Mouse (Mus musculus): Measurements from ENCODE around the gene Sprr3. TPM values are rescaled to one million over a fixed set of nuclear protein-coding genes. Genes with fewer than 3 reads are reported as not detected.

Gene Sprr3
- polyA plus RNA-seq, 1 experiment from 2014 or later, result not detected

DNA sequence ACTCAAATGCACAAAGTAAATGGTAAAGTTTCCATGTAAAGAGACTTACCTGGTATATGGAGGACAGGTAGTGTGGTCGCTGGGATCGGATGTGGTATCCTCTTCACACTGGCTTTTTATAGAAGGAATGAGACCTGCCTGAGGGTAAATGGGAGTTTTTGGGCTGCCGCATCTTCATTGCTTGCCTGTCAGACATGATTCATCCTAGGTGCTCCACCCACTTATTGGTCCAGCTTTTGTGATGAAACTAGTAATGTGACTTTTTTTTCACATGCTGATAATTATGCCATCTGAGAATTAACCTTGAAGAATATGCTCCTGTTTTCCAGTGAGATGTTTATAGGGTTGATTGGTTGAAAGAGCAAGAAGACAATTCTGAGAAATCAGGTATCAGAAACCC is 19.8 kb downstream of the Sprr3 start, which contains the start of gene Sprr1b:
Sprr1b (minus strand) TSS at position 101 of the 400 bp plus-strand sequence.
- no peak for ATAC-seq (ENCODE audit: low FRiP score, low read depth)
- WGBS, result 86% methylated on average over 3 of the region's 3 CpGs
- no peak within 1 kb of the TSS for H3K4me3 ChIP-seq
- no peaks in the 10 kb centered on the region for H3K9me3 ChIP-seq
- H3K4me2 ChIP-seq (replicated peaks), result no peak within 1 kb of the TSS
- H3K27me3 ChIP-seq, result no peaks in the 10 kb centered on the region
- H3K4me1 ChIP-seq, result no peaks in the 10 kb centered on the region
- H3K9ac ChIP-seq, result no peak within 1 kb of the TSS
- H3K27ac ChIP-seq, result no peak within 1 kb of the TSS
- no peaks in the 10 kb centered on the region for H3K36me3 ChIP-seq

- Histone ChIP-seq H3K36me3 (no peaks in the 10 kb centered on the region), H3K27ac (no peak within 1 kb of the TSS), H3K9ac (no peak within 1 kb of the TSS), H3K27me3 (no peaks in the 10 kb centered on the region), H3K4me3 (no peak within 1 kb of the TSS), H3K4me2 (replicated peaks) (no peak within 1 kb of the TSS), H3K9me3 (no peaks in the 10 kb centered on the region), H3K4me1 (no peaks in the 10 kb centered on the region)
- ATAC-seq (ENCODE audit: low FRiP score, low read depth), result no peak
- 90% methylated on average over 2 of the region's 2 CpGs for WGBS
Observed at GRCm38 (mm10) chr3:92432282-92432681, 26.2 kb downstream of the Sprr3 start, which contains the start of gene Sprr2k. Gene Sprr2k, plus strand, starts transcription at chr3:92432582.

DNA sequence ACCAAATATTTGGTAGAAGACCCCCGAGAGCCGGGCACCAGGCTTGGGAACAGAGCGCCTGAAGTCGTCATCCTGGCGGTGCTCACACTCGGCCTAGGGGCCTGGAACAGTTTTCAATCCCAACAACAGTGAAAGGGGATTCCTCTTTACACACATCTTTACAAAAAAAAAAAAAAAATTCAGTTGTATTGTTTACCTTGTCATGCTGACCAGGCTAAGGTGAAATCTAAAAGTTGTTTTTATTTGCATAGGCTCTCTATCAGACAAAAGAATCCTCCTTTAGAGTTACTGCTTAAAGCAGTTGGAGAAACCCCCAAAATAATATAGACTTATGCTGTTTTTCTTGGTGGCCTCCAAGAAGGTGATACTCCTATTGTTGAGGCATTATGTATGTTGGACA is 29.2 kb downstream of the Sprr3 start, which contains the start of gene Gm9774:
Gm9774 (minus strand) TSS at position 101 of the 400 bp plus-strand sequence.
- H3K27ac ChIP-seq, result no peak within 1 kb of the TSS
- H3K4me1 ChIP-seq, result no peaks in the 10 kb centered on the region
- no peak for ATAC-seq (ENCODE audit: low FRiP score, low read depth)
- no peak within 1 kb of the TSS for H3K4me3 ChIP-seq
- no peaks in the 10 kb centered on the region for H3K36me3 ChIP-seq
- WGBS, result 93% methylated on average over 6 of the region's 6 CpGs
- H3K9me3 ChIP-seq, result no peaks in the 10 kb centered on the region
- H3K4me2 ChIP-seq (replicated peaks), result no peak within 1 kb of the TSS
- H3K9ac ChIP-seq, result no peak within 1 kb of the TSS
- H3K27me3 ChIP-seq, result no peaks in the 10 kb centered on the region

DNA sequence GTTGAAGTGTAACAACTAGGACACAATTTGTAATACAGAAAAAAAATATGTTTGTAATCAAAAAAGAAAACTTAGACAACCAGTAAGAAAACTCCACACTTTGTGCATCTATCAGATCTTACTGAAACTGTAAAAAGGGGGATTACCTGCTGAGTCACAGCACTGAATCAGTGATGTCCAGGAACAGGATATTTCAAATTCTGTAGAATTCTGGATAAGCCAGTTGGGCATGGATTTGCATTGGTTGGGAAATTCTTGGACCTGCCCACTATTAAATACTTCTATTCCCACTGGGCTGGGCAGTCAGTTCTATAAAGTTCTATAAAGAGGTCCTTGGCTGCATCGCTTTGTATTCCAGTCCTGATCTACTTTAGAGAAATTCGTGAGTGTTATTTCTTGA is 40.7 kb downstream of the Sprr3 start, which contains the start of gene Sprr2j-ps:
Sprr2j-ps (plus strand) TSS at position 301 of the 400 bp plus-strand sequence.
- Histone ChIP-seq H3K36me3 (no peaks in the 10 kb centered on the region), H3K4me2 (replicated peaks) (no peak within 1 kb of the TSS), H3K27me3 (no peaks in the 10 kb centered on the region), H3K9ac (no peak within 1 kb of the TSS), H3K9me3 (no peaks in the 10 kb centered on the region), H3K27ac (no peak within 1 kb of the TSS), H3K4me3 (no peak within 1 kb of the TSS), H3K4me1 (no peaks in the 10 kb centered on the region)
- ATAC-seq (ENCODE audit: low FRiP score, low read depth), result no peak
- 78% methylated on average over 2 of the region's 2 CpGs for WGBS

DNA sequence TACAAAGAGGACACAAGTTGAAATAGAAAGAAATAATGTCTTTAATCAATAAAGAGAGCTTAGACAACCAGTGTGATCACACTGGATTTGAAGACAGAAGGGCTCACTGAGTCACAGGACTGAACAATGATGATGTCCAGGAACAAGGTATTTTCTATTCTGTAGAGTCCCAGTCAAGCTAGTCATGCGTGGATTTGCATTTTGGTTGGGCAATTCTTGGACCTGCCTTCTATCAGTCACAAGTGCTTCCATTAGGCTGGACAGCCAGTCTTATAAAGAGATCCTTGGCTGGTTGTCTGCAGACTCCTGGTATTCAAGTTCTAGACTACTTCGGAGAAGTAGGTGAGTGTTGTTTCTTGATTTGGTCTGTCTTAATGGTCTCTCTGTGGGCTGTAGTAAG is 50.8 kb downstream of the Sprr3 start, which contains the start of gene Sprr2i:
Sprr2i (plus strand) TSS at position 301 of the 400 bp plus-strand sequence.
- Histone ChIP-seq H3K9ac (no peak within 1 kb of the TSS), H3K27me3 (no peaks in the 10 kb centered on the region), H3K36me3 (no peaks in the 10 kb centered on the region), H3K27ac (no peak within 1 kb of the TSS), H3K9me3 (no peaks in the 10 kb centered on the region), H3K4me2 (replicated peaks) (no peak within 1 kb of the TSS), H3K4me1 (no peaks in the 10 kb centered on the region), H3K4me3 (no peak within 1 kb of the TSS)
- WGBS, result 91% methylated on average over 2 of the region's 2 CpGs
- ATAC-seq (ENCODE audit: low FRiP score, low read depth), result no peak

Other genes with a start within 250 kb of the Sprr3 start
- gene Sprr2a1, start 242.9 kb downstream of the Sprr3 start, polyA plus RNA-seq (2015; fragmentation: Nextera tagmentation; extraction: Ambion mirVana), result 0.14 and 0.15 TPM in 2 replicates
- 4.4 and 5.1 TPM in 2 replicates for gene Sprr2a2, start 242.8 kb downstream of the Sprr3 start, polyA plus RNA-seq (2015; fragmentation: Nextera tagmentation; extraction: Ambion mirVana)
- 0.34 TPM in 1 of 2 replicates, not detected in the other for gene Sprr2a3, start 173.3 kb downstream of the Sprr3 start, polyA plus RNA-seq (2015; fragmentation: Nextera tagmentation; extraction: Ambion mirVana)
- gene Sprr2b, start 142.1 kb downstream of the Sprr3 start, polyA plus RNA-seq (2015; fragmentation: Nextera tagmentation; extraction: Ambion mirVana), result not detected in 2 replicates
- not detected in 2 replicates for gene Sprr2d, start 119.6 kb downstream of the Sprr3 start, polyA plus RNA-seq (2015; fragmentation: Nextera tagmentation; extraction: Ambion mirVana)
- gene Sprr2e, start 106.6 kb downstream of the Sprr3 start, polyA plus RNA-seq (2015; fragmentation: Nextera tagmentation; extraction: Ambion mirVana), result not detected in 2 replicates
- gene Sprr2f, start 93.5 kb downstream of the Sprr3 start, polyA plus RNA-seq (2015; fragmentation: Nextera tagmentation; extraction: Ambion mirVana), result not detected in 2 replicates
- gene Sprr2h, start 73.0 kb downstream of the Sprr3 start, polyA plus RNA-seq (2015; fragmentation: Nextera tagmentation; extraction: Ambion mirVana), result not detected in 2 replicates
- gene Sprr2i, start 50.7 kb downstream of the Sprr3 start, polyA plus RNA-seq (2015; fragmentation: Nextera tagmentation; extraction: Ambion mirVana), result not detected in 2 replicates
- not detected in 2 replicates for gene Sprr2j-ps, start 40.6 kb downstream of the Sprr3 start, polyA plus RNA-seq (2015; fragmentation: Nextera tagmentation; extraction: Ambion mirVana)
- 8.9 and 9.6 TPM in 2 replicates for gene Gm9774, start 29.3 kb downstream of the Sprr3 start, polyA plus RNA-seq (2015; fragmentation: Nextera tagmentation; extraction: Ambion mirVana)
- not detected in 2 replicates for gene Sprr2k, start 26.1 kb downstream of the Sprr3 start, polyA plus RNA-seq (2015; fragmentation: Nextera tagmentation; extraction: Ambion mirVana)
- 0.24 TPM in 1 of 2 replicates, not detected in the other for gene Sprr1b, start 19.9 kb downstream of the Sprr3 start, polyA plus RNA-seq (2015; fragmentation: Nextera tagmentation; extraction: Ambion mirVana)
- gene Sprr1a, start 27.2 kb upstream of the Sprr3 start, polyA plus RNA-seq (2015; fragmentation: Nextera tagmentation; extraction: Ambion mirVana), result 0.49 and 0.67 TPM in 2 replicates
- gene Sprr4, start 41.8 kb upstream of the Sprr3 start, polyA plus RNA-seq (2015; fragmentation: Nextera tagmentation; extraction: Ambion mirVana), result not detected in 2 replicates
- not detected in 2 replicates for gene 2310046K23Rik, start 75.8 kb upstream of the Sprr3 start, polyA plus RNA-seq (2015; fragmentation: Nextera tagmentation; extraction: Ambion mirVana)
- gene Ivl, start 115.0 kb upstream of the Sprr3 start, polyA plus RNA-seq (2015; fragmentation: Nextera tagmentation; extraction: Ambion mirVana), result not detected in 2 replicates
- gene Smcp, start 130.3 kb upstream of the Sprr3 start, polyA plus RNA-seq (2015; fragmentation: Nextera tagmentation; extraction: Ambion mirVana), result not detected in 2 replicates
- gene 2210017I01Rik, start 148.8 kb upstream of the Sprr3 start, polyA plus RNA-seq (2015; fragmentation: Nextera tagmentation; extraction: Ambion mirVana), result not detected in 2 replicates
- not detected in 2 replicates for gene Lce6a, start 162.9 kb upstream of the Sprr3 start, polyA plus RNA-seq (2015; fragmentation: Nextera tagmentation; extraction: Ambion mirVana)
- gene Lce1a1, start 189.6 kb upstream of the Sprr3 start, polyA plus RNA-seq (2015; fragmentation: Nextera tagmentation; extraction: Ambion mirVana), result not detected in 2 replicates
- gene Lce1b, start 198.2 kb upstream of the Sprr3 start, polyA plus RNA-seq (2015; fragmentation: Nextera tagmentation; extraction: Ambion mirVana), result not detected in 2 replicates
- not detected in 2 replicates for gene Lce1a2, start 211.6 kb upstream of the Sprr3 start, polyA plus RNA-seq (2015; fragmentation: Nextera tagmentation; extraction: Ambion mirVana)
- gene Lce1c, start 220.5 kb upstream of the Sprr3 start, polyA plus RNA-seq (2015; fragmentation: Nextera tagmentation; extraction: Ambion mirVana), result not detected in 2 replicates
- gene Lce1d, start 228.5 kb upstream of the Sprr3 start, polyA plus RNA-seq (2015; fragmentation: Nextera tagmentation; extraction: Ambion mirVana), result not detected in 2 replicates

Data from limb, embryonic 13.5 days (tissue).